In the genomic region with DNA sequence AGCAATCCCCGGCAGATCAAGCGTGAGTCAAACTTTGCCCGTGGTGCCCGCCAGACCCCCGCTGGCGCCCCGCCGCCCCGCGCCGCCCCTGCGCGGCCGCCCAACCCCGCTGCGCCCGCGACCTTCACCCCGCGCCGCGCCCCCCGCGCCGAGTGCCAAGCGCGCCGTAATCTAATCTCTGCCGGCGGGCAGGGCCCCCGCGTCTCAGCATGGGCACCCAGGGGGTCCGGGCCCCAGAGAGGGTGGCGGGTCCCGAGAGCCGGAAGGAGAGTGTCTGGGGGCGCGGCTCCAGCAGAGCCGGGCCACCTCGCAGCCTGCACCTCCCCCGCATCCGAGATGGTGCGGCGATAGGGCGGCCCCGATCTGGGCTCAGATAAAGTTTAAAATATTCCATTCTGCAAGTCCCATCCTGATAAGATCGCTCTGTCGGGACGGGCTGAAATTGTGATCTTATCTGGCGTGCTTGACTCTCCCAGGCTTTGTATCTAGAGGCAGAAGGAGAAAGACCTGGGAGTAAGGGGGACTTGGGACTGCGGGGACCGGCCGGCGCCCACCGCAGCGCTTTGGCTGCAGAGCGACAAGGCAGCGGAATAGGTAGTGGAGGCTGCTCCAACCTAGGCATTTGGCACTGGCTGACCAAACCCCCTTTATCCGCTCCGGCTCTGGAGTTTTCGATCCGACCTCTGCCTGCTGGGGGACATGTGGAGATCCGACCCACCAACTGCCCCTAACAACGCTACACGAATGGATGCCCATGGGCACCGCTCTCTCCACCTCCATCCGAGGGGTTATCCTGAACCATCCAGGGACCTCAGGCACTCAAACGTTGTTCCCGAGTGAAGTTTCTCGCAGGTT, we compare ENCODE assay signal across 8 mouse cellular contexts. TPM values are rescaled to one million over a fixed set of nuclear protein-coding genes. Genes with fewer than 3 reads are reported as not detected.
DNase-seq lines count a peak whose midpoint lies in the region; ATAC-seq lines count a peak whose summit lies in the region.

No protein-coding gene starts in this region.

- peak overlapping the region; percentile 97 for H3K4me2 ChIP-seq in heart, embryonic 15.5 days
- peak overlapping the region; percentile 95 for H3K4me2 ChIP-seq in midbrain, embryonic 12.5 days (replicated peaks)

- H3K36me3 ChIP-seq in heart, embryonic 15.5 days = no peaks in the 10 kb centered on the region
- H3K36me3 ChIP-seq in midbrain, embryonic 12.5 days = no peaks in the 10 kb centered on the region

- H3K9me3 ChIP-seq in heart, embryonic 15.5 days (replicated peaks) = no peaks in the 10 kb centered on the region
- H3K9me3 ChIP-seq in midbrain, embryonic 12.5 days = no peaks in the 10 kb centered on the region

- H3K4me3 ChIP-seq in heart, embryonic 15.5 days = peak overlapping the region; percentile 94
- peak overlapping the region; percentile 64 for H3K4me3 ChIP-seq in midbrain, embryonic 12.5 days

- peaks cover 61% of the 10 kb centered on the region for H3K4me1 ChIP-seq in heart, embryonic 15.5 days (replicated peaks)
- peaks cover 44% of the 10 kb centered on the region for H3K4me1 ChIP-seq in midbrain, embryonic 12.5 days

- 0% methylated on average over 70 of the region's 70 CpGs for WGBS in heart, embryonic 15.5 days
- WGBS in midbrain, embryonic 12.5 days = under 1% methylated on average over 55 of the region's 70 CpGs

- ATAC-seq in heart, embryonic 15.5 days (replicated peaks; ENCODE audit: insufficient number of reproducible peaks, insufficient read depth, low FRiP score, low read depth) = no peak
- ATAC-seq in midbrain, embryonic 12.5 days (ENCODE audit: low FRiP score, low read depth) = no peak

- H3K27me3 ChIP-seq in heart, embryonic 15.5 days = no peaks in the 10 kb centered on the region
- H3K27me3 ChIP-seq in midbrain, embryonic 12.5 days = peaks cover 70% of the 10 kb centered on the region

- DNase-seq in right cerebral cortex, postnatal 14 days = peak; percentile 38
- no peak for DNase-seq in right cerebral cortex, postnatal 25 days
- DNase-seq in cerebellum, postnatal 10 days = peak; percentile 64 to 65
- peak; percentile 12 to 39 for DNase-seq in kidney, postnatal 36 days
- peak; percentile 59 for DNase-seq in thymus, postnatal 0 days (ENCODE audit: low spot score)
- no peak for DNase-seq in yolk sac, embryonic 10.5 days (ENCODE audit: low spot score)

- peak overlapping the region; percentile 90 for H3K27ac ChIP-seq in heart, embryonic 15.5 days
- H3K27ac ChIP-seq in midbrain, embryonic 12.5 days (replicated peaks) = peak overlapping the region; percentile 54; the same call in 1 of the 2 replicates

- H3K9ac ChIP-seq in heart, embryonic 15.5 days = peak overlapping the region; percentile 91
- H3K9ac ChIP-seq in midbrain, embryonic 12.5 days (replicated peaks) = peak overlapping the region; percentile 78

RNA-seq across cellular contexts. Expression of gene Zfpm1, which starts 0.8 kb away (rescaled TPM):
- 3.8 and 3.9 TPM in 2 replicates for polyA plus RNA-seq in heart, embryonic 15.5 days (2015; fragmentation: Nextera tagmentation; extraction: Ambion mirVana)
- 3.0 TPM in 2 replicates for polyA plus RNA-seq in midbrain, embryonic 12.5 days (2016; fragmentation: Nextera tagmentation; extraction: Ambion mirVana)
- polyA plus RNA-seq in thymus, postnatal 0 days (2015; fragmentation: Nextera tagmentation; extraction: Ambion mirVana) = 3.9 and 5.4 TPM in 2 replicates

Comparison
In these comparisons a context has a peak if more than half of its experiments do, and no peak if none do; other contexts are left out.
1. DNase-seq: peak in right cerebral cortex, postnatal 14 days (single experiment), cerebellum, postnatal 10 days (2 of 2), kidney, postnatal 36 days (2 of 2) and thymus, postnatal 0 days (single experiment); none in right cerebral cortex, postnatal 25 days (single experiment) and yolk sac, embryonic 10.5 days (single experiment).